Mouse (Mus musculus) midbrain, postnatal 0 days (tissue): ENCODE measurements around the gene Fto. TPM values are rescaled to one million over a fixed set of nuclear protein-coding genes. Genes with fewer than 3 reads are reported as not detected.

Experiments
- ATAC-seq: fragments of 200-750 bp; cut with Nextera tagmentation; 2 replicates; pipeline ENCODE4 v1.8.0; 2017; ENCODE audit warnings: moderate number of reproducible peaks, mild to moderate bottlenecking, moderate TSS enrichment, moderate library complexity; ENCODE audit not compliant: low FRiP score
- DNase-seq: peaks from one replicate; pipeline ENCODE4 v3.0.0-alpha.2; 2015; ENCODE audit warnings: low spot score
- H3K27ac ChIP-seq: fragments of 300-500 bp; sonication (generic); 2 replicates; pipeline ENCODE4 v1.5.1; 2014; ENCODE audit warnings: low read depth, mild to moderate bottlenecking, low read length, mixed read lengths
- H3K27me3 ChIP-seq: fragments of 300-500 bp; sonication (generic); 2 replicates; pipeline ENCODE4 v1.6.1; 2014; ENCODE audit warnings: low read length, control low read depth, mixed read lengths; ENCODE audit not compliant: insufficient read depth
- H3K36me3 ChIP-seq: fragments of 300-500 bp; sonication (generic); 2 replicates; pipeline ENCODE4 v1.6.1; 2014; ENCODE audit warnings: low read length, control low read depth, mixed read lengths; ENCODE audit not compliant: insufficient read depth
- H3K4me1 ChIP-seq: fragments of 300-500 bp; sonication (generic); 2 replicates; pipeline ENCODE4 v1.6.1; 2014; ENCODE audit warnings: mild to moderate bottlenecking, control low read depth, antibody characterized with exemption, low read length, mixed read lengths; ENCODE audit not compliant: insufficient read depth
- H3K4me2 ChIP-seq: fragments of 300-500 bp; sonication (generic); 2 replicates; pipeline ENCODE4 v1.6.1; 2014; ENCODE audit warnings: low read depth, mild to moderate bottlenecking, low read length, mixed read lengths; ENCODE audit not compliant: poor library complexity, severe bottlenecking
- H3K4me3 ChIP-seq: fragments of 300-500 bp; sonication (generic); 2 replicates; pipeline ENCODE4 v1.5.1; 2014; ENCODE audit warnings: low read depth, mild to moderate bottlenecking, low read length, moderate library complexity
- H3K9ac ChIP-seq: fragments of 300-500 bp; sonication (generic); replicated peaks from 2 replicates; pipeline ENCODE4 v1.6.1; 2014; ENCODE audit warnings: mild to moderate bottlenecking, low read length, moderate library complexity, mixed read lengths; ENCODE audit not compliant: poor library complexity, severe bottlenecking
- H3K9me3 ChIP-seq: fragments of 300-500 bp; sonication (generic); 2 replicates; pipeline ENCODE4 v1.6.1; 2016; ENCODE audit warnings: low read length, control low read depth
- CTCF ChIP-seq: IDR thresholded peaks from 2 replicates; pipeline ENCODE4 v1.5.1; 2016; ENCODE audit warnings: antibody characterized with exemption, mild to moderate bottlenecking
- WGBS: fragments of 180-500 bp; shearing (Covaris S2); extraction: QIAGEN DNeasy Blood & Tissue Kit; methylation state at CpG from one replicate; pipeline ENCODE4 v1.1.7; 2014; 5-methylcytosine and 5-hydroxymethylcytosine counted together
- polyA plus RNA-seq: library from polyadenylated mRNA; unstranded; fragments of >200 nt; fragmentation: Nextera tagmentation; extraction: Ambion mirVana; gene quantifications from 2 replicates; pipeline ENCODE4 v1.2.1, GENCODE M21; 2015
- total RNA-seq: library from RNA; depleted of rRNA; stranded (reverse); fragments of >200 nt; gene quantifications from 2 replicates; pipeline ENCODE4 v1.2.3, GENCODE M21; 2014

The Fto gene
- total and polyA plus RNA-seq, 2 experiments from 2014 or later: 97.9 to 151 TPM

DNA sequence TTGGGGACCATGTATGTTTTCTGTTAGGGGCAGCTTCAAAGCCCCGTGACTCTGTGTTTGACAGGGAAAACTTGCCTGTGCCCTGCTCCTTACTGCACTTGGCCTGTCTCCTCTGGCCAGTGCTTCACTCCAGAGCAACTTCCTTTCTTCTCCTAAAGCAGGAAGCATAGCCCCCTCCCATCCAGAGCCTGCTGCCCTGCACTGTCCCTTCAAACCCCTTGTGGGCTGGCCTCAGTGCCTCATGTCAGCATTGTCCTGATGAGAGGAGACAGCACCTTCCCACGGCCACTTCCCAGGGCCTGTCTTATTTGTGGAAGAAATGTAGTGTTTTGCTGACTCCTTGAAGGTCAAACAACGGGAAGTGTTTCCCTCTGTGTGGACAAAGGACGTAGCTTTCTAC, 195.0 kb downstream of the Fto start:
- H3K9me3 ChIP-seq: no peaks in the 10 kb centered on the region
- no peak overlapping the region for H3K9ac ChIP-seq
- H3K4me1 ChIP-seq: no peaks in the 10 kb centered on the region
- WGBS: 71% methylated on average over 4 of the region's 4 CpGs
- peaks cover 2% of the 10 kb centered on the region; the same call in 1 of the 2 replicates for H3K27me3 ChIP-seq
- H3K4me3 ChIP-seq: no peak overlapping the region
- DNase-seq (no peak), ATAC-seq (no peak)
- H3K27ac ChIP-seq: no peak overlapping the region
- H3K36me3 ChIP-seq: no peaks in the 10 kb centered on the region
- H3K4me2 ChIP-seq: no peak overlapping the region
- TF ChIP-seq CTCF: no peak

- Histone ChIP-seq H3K27ac (no peak overlapping the region), H3K4me2 (no peak overlapping the region), H3K27me3 (peaks cover 2% of the 10 kb centered on the region; the same call in 1 of the 2 replicates), H3K36me3 (no peaks in the 10 kb centered on the region), H3K4me3 (no peak overlapping the region), H3K9me3 (no peaks in the 10 kb centered on the region), H3K9ac (no peak overlapping the region), H3K4me1 (no peaks in the 10 kb centered on the region)
- DNase-seq (no peak), ATAC-seq (no peak)
- no peak for TF ChIP-seq CTCF
- 42% methylated on average over 8 of the region's 8 CpGs for WGBS
Observed at GRCm38 (mm10) chr8:91509206-91509899, 196.0 kb downstream of the Fto start.

DNA sequence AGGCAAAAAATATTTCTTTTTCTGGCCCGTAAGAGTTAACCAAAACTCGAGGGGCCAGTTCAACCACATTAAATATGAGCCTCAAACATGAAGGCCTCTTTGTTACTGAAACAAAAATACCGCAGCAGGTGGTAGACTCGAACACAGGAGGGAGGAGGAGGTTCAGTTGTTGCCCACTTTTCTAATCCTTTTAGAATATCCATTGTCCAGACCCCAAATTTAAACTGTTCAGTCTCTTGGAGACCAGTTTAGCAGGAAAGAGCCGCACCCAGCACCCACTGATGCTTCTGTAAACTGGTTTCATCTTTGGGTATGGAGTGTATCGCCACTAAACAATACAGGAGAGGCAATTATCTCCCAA, 196.6 kb downstream of the Fto start:
- no peak for TF ChIP-seq CTCF
- Histone ChIP-seq H3K27ac (no peak overlapping the region), H3K4me3 (no peak overlapping the region), H3K9ac (no peak overlapping the region), H3K36me3 (no peaks in the 10 kb centered on the region), H3K27me3 (peaks cover 2% of the 10 kb centered on the region; the same call in 1 of the 2 replicates), H3K9me3 (no peaks in the 10 kb centered on the region), H3K4me2 (no peak overlapping the region), H3K4me1 (no peaks in the 10 kb centered on the region)
- DNase-seq (no peak), ATAC-seq (no peak)
- 39% methylated on average over 6 of the region's 6 CpGs for WGBS

DNA sequence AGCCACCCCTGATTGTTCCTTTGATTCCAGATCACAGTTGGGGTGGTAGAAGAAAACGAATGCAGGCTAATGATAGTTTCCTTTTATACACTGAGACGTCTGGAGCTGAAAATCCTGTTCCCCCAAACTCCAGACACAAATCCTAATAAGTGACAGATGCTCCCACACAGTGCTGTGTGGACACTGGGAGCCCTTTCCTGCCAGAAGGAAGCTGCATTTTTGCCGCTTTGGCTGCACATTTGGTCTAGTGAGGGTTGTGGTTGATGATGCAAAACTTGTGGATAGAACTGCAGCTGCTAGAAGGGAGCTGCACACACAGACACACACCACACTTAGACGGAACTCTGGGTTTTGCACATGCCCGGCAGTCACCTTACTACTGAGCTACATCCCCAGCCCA, 197.4 kb downstream of the Fto start:
- Histone ChIP-seq H3K4me1 (no peaks in the 10 kb centered on the region), H3K36me3 (no peaks in the 10 kb centered on the region), H3K9ac (no peak overlapping the region), H3K9me3 (no peaks in the 10 kb centered on the region), H3K27ac (no peak overlapping the region), H3K27me3 (no peaks in the 10 kb centered on the region), H3K4me3 (no peak overlapping the region), H3K4me2 (no peak overlapping the region)
- WGBS: 44% methylated on average over 5 of the region's 5 CpGs
- DNase-seq (no peak), ATAC-seq (no peak)
- no peak for TF ChIP-seq CTCF

GRCm38 (mm10) chr8:91511943-91512342, 198.6 kb downstream of the Fto start:
- ATAC-seq (no peak), DNase-seq (no peak)
- no peak overlapping the region for H3K27ac ChIP-seq
- TF ChIP-seq CTCF: no peak
- no peaks in the 10 kb centered on the region for H3K4me1 ChIP-seq
- no peak overlapping the region for H3K4me2 ChIP-seq
- no peaks in the 10 kb centered on the region for H3K27me3 ChIP-seq
- no peak overlapping the region for H3K4me3 ChIP-seq
- no peaks in the 10 kb centered on the region for H3K36me3 ChIP-seq
- no peaks in the 10 kb centered on the region for H3K9me3 ChIP-seq
- 86% methylated on average over 4 of the region's 4 CpGs for WGBS
- no peak overlapping the region for H3K9ac ChIP-seq

DNA sequence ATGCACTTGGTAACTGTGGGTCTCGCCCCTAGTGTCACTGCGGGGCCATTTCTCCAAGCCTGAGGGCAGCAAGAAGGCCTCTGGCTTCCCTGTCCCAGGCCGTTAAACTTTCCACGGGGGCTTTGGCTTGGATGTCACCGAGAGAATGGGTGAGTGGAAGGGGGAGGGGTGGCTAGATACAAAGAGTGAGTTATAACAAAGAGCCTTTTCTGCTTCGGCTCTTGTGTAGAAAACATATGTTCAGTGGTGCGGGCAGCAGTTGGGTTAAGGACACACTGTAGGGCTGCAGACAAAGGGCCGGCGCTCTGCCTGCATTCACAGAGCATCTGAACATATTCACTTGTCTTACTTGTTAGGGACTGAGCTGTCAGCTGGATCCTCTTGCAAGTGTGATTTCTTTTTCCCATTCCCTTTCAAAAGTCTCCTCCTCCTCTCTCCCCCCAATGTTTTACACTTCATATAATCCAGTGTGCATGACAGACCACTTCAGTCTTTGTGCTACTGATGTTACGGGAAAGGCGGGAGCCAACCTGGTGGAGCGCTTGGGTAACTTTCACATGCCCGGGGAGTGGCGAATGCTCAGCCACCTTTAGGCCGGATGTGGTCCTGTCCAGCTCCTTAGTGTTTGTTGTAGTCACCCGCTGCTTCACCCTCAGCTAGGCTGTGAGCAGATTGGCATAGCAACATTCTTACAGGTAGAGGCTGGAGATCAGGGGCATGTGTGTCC, 201.6 kb downstream of the Fto start:
- Histone ChIP-seq H3K4me3 (no peak overlapping the region), H3K4me1 (no peaks in the 10 kb centered on the region), H3K27ac (no peak overlapping the region), H3K36me3 (no peaks in the 10 kb centered on the region), H3K9ac (no peak overlapping the region), H3K27me3 (no peaks in the 10 kb centered on the region), H3K4me2 (no peak overlapping the region), H3K9me3 (no peaks in the 10 kb centered on the region)
- no peak for TF ChIP-seq CTCF
- no peak; the same call in 1 of the 2 replicates for ATAC-seq
- 36% methylated on average over 16 of the region's 16 CpGs for WGBS
- no peak for DNase-seq
